Mouse (Mus musculus) spleen, embryonic (tissue): ENCODE measurements around the gene Plcb2.

Source experiments
- CTCF ChIA-PET: fragments of 350-600 bp; sonication (Branson Sonifier 250); formaldehyde crosslinking; loops from one replicate; lab custom pipeline; 2022; lab: Charles Lee

Gene Plcb2

GRCm38 (mm10) chr2:118723693-118724486 lies 4.3 kb downstream of the Plcb2 start:
- CTCF ChIA-PET = no interaction called here

- CTCF ChIA-PET = no interaction called here
Observed at GRCm38 (mm10) chr2:118716677-118717076, 11.6 kb downstream of the Plcb2 start.

- CTCF ChIA-PET = interaction anchor here (0.6 kb wide), 1 partner anchor 9 kb away, joined by 5 read pairs; no protein-coding TSS in a partner anchor
Observed at GRCm38 (mm10) chr2:118714230-118714629, 14.0 kb downstream of the Plcb2 start.

GRCm38 (mm10) chr2:118713631-118714030 lies 14.6 kb downstream of the Plcb2 start:
- CTCF ChIA-PET = no interaction called here

GRCm38 (mm10) chr2:118711038-118711494 lies 17.2 kb downstream of the Plcb2 start:
- CTCF ChIA-PET = interaction anchor here (0.5 to 1.0 kb wide), 2 partner anchors 55 to 307 kb away, joined by 3 read pairs; no protein-coding TSS in a partner anchor

- CTCF ChIA-PET = interaction anchor here (0.6 kb wide), 1 partner anchor 581 kb away, joined by 6 read pairs; no protein-coding TSS in a partner anchor
Observed at GRCm38 (mm10) chr2:118709655-118710221, 18.5 kb downstream of the Plcb2 start.

GRCm38 (mm10) chr2:118708472-118708871 lies 19.8 kb downstream of the Plcb2 start:
- CTCF ChIA-PET = no interaction called here

- CTCF ChIA-PET = interaction anchor here (0.7 kb wide), 2 partner anchors 47 to 57 kb away, joined by 6 to 8 read pairs; no protein-coding TSS in a partner anchor
Observed at GRCm38 (mm10) chr2:118706436-118706835, 21.8 kb downstream of the Plcb2 start.

GRCm38 (mm10) chr2:118703913-118704730 lies 24.1 kb downstream of the Plcb2 start, which contains the start of gene Ankrd63:
Gene Ankrd63, minus strand, starts transcription at chr2:118703963.
- CTCF ChIA-PET = no interaction called here

GRCm38 (mm10) chr2:118702883-118703761 lies 25.1 kb downstream of the Plcb2 start:
- CTCF ChIA-PET = interaction anchor here (0.7 to 1.2 kb wide), 2 partner anchors 56 to 231 kb away, joined by 3 to 5 read pairs; no protein-coding TSS in a partner anchor

- CTCF ChIA-PET = interaction anchor here (0.7 to 1.2 kb wide), 3 partner anchors 57 to 231 kb away, joined by 3 to 5 read pairs (median 4); no protein-coding TSS in a partner anchor
Observed at GRCm38 (mm10) chr2:118701971-118702882, 26.0 kb downstream of the Plcb2 start.

GRCm38 (mm10) chr2:118701161-118701560 lies 27.1 kb downstream of the Plcb2 start:
- CTCF ChIA-PET = interaction anchor here (0.7 kb wide), 1 partner anchor 61 kb away, joined by 4 read pairs; no protein-coding TSS in a partner anchor

- CTCF ChIA-PET = interaction anchor here (0.7 kb wide), 1 partner anchor 187 kb away, joined by 3 read pairs; no protein-coding TSS in a partner anchor
Observed at GRCm38 (mm10) chr2:118700179-118701062, 27.8 kb downstream of the Plcb2 start.

- CTCF ChIA-PET = interaction anchor here (0.7 kb wide), 1 partner anchor 9 kb away, joined by 3 read pairs; no protein-coding TSS in a partner anchor
Observed at GRCm38 (mm10) chr2:118697955-118698354, 30.3 kb downstream of the Plcb2 start.

GRCm38 (mm10) chr2:118697311-118697877 lies 30.8 kb downstream of the Plcb2 start:
- CTCF ChIA-PET = interaction anchor here (0.7 to 1.3 kb wide), 2 partner anchors 33 to 205 kb away, joined by 4 to 18 read pairs; no protein-coding TSS in a partner anchor

- CTCF ChIA-PET = interaction anchor here (0.7 to 1.6 kb wide), 4 partner anchors 26 to 205 kb away, joined by 3 to 18 read pairs (median 4); no protein-coding TSS in a partner anchor
Observed at GRCm38 (mm10) chr2:118696451-118697308, 31.6 kb downstream of the Plcb2 start.
